Mouse (Mus musculus): ENCODE measurements around the gene Fam184b. TPM values are rescaled to one million over a fixed set of nuclear protein-coding genes. Genes with fewer than 3 reads are reported as not detected.
"Not testable (repeated sequence)": the region's sequence is repeated elsewhere in the genome, so short reads cannot be mapped to it uniquely, and the experiment has no call there.

Gene Fam184b
- 10 to 100 TPM; 20.5 to 21.4 TPM for total RNA-seq (2021)
- long read RNA-seq, full-length matches to known transcripts = 12 of 15 reads
- long read RNA-seq, partial matches to known transcripts = 2 of 15 reads
- long read RNA-seq, other reads (novel, unspliced or antisense) = 1 of 15 reads

GRCm38 (mm10) chr5:45638806-45639714 is at the start of gene Fam184b:
Gene Fam184b (minus strand): TSS chr5:45639614.
- peak; percentile 69 to 76 for DNase-seq (ENCODE audit: low spot score in 2 of 2)

DNA sequence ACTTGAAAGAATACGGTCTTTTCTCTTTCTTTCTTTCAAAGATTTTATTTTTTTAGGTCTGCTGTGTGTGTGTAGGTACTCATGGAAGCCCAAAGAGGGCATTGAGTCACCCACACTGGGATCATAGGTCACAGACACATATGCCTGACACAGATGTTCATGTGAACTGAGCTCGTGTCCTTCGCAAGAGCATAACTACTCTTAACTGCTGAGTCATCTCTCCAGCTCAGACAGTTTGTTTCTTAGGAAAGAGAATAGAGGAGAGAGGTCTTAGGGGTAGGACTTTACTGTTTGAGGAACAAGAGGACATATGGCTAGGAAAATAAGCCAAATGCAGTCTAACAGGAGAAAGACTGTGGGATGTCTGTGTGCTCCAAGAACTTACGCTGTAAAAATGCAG is 49.7 kb upstream of the Fam184b start:
- no peak for DNase-seq (ENCODE audit: low spot score in 2 of 2)

- no peak for DNase-seq (ENCODE audit: low spot score in 2 of 2)
Measured at GRCm38 (mm10) chr5:45686223-45686622, 46.8 kb upstream of the Fam184b start.

DNA sequence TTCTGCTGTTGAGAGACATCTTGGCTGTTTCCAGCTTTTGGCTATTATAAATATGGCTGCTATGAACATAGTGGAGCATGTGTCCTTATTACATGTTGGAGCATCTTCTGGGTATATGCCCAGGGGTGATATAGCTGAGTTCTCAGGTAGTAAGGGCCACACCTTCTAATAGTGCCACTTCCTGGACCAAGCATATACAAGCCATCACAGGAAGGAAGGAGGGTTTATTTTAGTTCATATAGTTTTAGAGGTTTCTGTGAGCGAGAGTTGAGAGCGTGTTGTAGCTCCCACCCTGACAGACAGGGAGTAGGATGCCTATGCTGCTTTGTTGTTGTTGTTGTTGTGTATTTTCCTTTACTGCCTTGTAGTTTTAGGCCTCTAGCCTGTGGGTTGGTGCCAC is 45.8 kb upstream of the Fam184b start:
- no peak for DNase-seq (ENCODE audit: low spot score in 2 of 2)

DNA sequence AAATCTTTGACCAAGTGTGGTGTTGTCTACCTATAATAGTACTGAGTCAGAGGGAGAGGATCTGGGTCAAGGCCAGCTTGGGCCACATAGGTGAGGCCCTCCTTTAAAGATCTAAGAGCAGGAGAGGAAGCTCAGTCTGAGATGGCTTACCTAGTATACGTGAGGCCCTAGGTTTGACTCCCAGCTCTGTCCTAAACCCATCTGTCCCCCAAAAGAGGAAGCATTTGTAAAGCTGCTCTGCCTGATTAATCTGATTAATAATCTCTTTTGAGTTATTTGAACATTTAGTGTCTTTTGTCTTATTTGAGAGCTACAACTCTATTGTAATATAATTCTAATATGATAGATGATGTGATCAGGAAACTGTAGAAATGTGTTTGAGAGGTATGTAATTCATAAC is 44.0 kb upstream of the Fam184b start:
- DNase-seq (ENCODE audit: low spot score in 2 of 2) = no peak

- no peak for DNase-seq (ENCODE audit: low spot score in 2 of 2)
Measured at GRCm38 (mm10) chr5:45679955-45680354, 40.5 kb upstream of the Fam184b start.

DNA sequence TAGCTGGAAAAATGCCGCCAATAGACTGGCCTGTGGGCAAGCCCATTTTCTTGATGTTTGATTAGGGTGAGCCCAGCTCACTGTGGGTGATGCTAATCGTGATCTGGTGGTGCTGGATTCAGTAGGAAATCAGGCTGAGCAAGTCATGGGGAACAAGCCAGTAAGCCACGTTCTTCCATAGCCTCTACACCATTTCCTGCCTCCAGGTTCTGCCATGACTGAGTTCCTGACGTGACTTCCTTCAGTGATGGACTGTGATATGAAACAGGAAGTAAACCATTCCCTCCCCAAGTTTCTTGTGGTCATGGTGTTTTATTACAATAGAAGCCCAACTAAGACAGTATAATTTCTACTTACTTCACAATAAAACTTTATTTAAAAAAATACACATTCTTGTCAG is 38.2 kb upstream of the Fam184b start:
- DNase-seq (ENCODE audit: low spot score in 2 of 2) = no peak

DNA sequence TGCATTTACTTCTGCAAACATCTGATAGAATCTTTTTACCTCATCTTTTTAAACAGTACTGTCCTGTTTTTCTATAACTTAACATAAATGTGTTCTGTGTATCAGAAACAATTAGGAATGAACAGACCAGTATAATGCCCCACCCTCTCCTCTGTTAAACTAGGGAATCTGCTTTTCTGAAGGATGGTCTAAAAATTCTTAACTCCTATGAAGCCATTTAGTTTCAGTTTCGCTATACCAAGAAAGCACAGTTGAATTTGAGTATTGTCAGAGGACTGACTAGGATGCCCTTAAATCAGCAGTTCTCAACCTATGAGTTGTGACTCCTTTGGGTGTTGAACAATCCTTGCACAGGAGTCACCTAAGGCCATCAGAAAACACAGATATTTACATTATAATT is 35.6 kb upstream of the Fam184b start:
- no peak for DNase-seq (ENCODE audit: low spot score in 2 of 2)

GRCm38 (mm10) chr5:45670894-45671494 is 31.6 kb upstream of the Fam184b start:
- no peak for DNase-seq (ENCODE audit: low spot score in 2 of 2)

- no peak for DNase-seq (ENCODE audit: low spot score in 2 of 2)
Measured at GRCm38 (mm10) chr5:45670280-45670670, 30.9 kb upstream of the Fam184b start.

GRCm38 (mm10) chr5:45669598-45670279 is 30.3 kb upstream of the Fam184b start, which contains the start of gene Ncapg:
Gene Ncapg (plus strand): TSS chr5:45669919.
- peak; percentile 100 for DNase-seq (ENCODE audit: low spot score in 2 of 2)

- DNase-seq (ENCODE audit: low spot score in 2 of 2) = no peak
Measured at GRCm38 (mm10) chr5:45669234-45669597, 29.8 kb upstream of the Fam184b start.

DNA sequence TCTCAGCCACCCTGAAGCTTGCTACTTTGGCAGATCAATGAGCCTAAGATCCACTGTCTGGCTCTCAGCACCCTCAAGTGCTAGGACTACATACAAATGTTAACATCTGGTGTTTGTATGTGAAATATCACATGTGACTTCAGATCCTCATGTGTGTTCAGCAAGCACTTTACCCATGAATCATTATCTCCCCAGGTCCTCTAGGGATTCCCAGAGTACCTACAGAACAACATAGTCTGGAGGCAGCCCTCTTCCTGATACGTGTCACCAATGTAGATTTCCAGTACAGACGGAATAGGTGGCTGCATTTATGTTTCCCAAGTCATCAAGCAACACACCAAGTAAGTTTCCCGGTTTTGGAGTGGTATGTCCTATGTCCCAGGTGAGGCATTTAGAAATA is 29.4 kb upstream of the Fam184b start:
- DNase-seq (ENCODE audit: low spot score in 2 of 2) = no peak

DNA sequence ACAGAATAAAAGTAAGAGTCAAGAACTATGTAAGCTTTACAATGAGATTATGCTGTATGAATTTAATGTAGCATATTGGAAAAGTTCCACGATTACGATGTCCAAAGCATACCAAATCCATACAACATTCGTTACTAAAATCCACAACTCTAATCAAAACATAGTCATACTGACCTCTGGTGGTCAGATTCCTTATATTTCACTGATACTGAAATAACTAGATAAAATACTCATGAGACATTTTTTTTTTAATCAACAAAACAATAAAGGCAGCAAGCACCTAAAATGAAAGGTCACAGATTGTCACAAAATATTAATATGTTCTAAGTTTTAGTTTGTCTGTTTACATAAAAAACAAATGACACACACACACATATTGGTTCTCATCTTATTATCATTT is 28.9 kb upstream of the Fam184b start:
- DNase-seq (ENCODE audit: low spot score in 2 of 2) = no peak

DNA sequence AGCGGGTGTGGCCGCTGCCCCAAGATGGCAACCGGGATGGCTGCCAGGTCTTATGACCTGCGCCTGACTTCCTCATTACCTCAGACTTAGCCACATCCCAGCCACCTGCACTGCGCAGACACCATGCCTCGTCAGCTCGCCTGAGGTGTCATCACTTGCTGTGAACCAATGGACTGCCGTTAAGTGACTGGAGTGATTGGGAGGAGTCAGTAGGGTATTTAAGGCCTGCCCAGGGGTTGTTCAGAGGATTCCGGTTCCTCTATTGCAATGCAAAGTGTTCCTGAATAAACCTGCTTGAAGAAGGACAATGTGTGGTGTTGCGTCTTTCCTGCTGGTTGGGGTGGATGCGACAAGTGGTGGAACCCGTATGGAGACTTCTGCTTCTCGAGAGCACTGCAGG is 19.0 kb upstream of the Fam184b start:
- DNase-seq (ENCODE audit: low spot score in 2 of 2) = not testable (repeated sequence)

- no peak for DNase-seq (ENCODE audit: low spot score in 2 of 2)
Measured at GRCm38 (mm10) chr5:45651026-45651703, 11.8 kb upstream of the Fam184b start.

DNA sequence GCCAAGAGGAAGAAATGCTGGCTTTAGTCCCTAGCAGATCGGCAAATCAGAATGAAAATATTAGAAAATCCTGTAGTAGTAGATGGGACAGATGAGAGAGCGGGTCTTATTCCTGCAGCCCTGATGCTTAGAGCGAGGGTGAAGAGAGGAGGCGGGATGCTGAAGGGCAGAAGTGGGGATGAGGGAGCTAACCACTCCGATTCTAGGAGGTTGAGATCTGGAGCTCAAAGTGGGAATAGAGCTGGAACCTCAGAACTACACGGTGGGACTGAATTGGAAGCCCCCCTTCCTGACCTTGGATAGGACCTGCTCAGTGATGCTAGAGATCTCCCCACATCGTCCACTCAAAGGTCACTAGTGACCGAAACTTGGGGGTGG is 290 bp upstream of the Fam184b start:
- DNase-seq (ENCODE audit: low spot score in 2 of 2) = peak; percentile 13 to 29

GRCm38 (mm10) chr5:45638378-45638777 is 1.0 kb downstream of the Fam184b start:
- DNase-seq (ENCODE audit: low spot score in 2 of 2) = no peak

DNA sequence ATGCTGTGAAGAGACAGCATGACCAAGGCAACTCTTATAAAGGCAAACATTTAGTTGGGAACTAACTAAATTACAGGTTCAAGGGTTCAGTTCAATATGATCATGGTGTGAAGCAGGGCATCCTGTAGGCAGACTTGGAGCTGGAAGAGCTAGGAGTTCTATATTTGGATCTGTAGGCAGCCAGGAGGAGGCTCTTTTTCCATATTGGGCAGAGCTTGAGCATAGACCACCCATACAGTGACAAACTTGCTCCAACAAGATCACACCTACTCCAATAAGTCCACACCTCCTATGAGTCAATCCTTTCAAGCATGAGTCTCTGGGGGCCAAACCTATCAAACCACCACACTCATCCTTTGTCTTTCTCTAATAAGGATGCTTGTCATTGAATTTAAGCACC is 9.9 kb downstream of the Fam184b start:
- DNase-seq (ENCODE audit: low spot score in 2 of 2) = no peak

DNA sequence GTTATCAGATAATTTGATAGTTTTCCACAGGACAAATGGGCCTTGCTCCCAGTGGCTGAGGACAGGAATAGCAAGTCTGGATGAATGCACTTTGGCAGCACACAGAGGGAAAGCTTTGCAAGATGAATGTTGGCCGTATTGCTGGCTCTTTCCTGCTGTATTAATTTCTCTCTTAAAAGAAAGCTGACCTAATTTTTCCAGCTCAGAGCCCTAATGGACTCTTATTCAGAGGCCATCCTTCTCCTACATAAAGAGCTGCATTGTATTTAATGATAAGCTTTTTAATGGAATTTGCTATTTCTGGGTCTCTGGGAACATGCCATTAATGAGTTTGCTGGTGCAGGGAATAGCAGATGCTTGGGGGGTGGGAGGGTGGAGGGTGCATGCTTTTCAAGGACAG is 11.6 kb downstream of the Fam184b start:
- peak; percentile 10 to 26 for DNase-seq (ENCODE audit: low spot score in 2 of 2)

- no peak for DNase-seq (ENCODE audit: low spot score in 2 of 2)
Measured at GRCm38 (mm10) chr5:45621511-45621910, 17.9 kb downstream of the Fam184b start.
